ENCODE assay signal across 10 mouse cellular contexts in genomic region chr2:44999906-45000305, GRCm38 (mm10).
A peak's percentile ranks its signal among the peaks of the same experiment; 100 is the strongest.
DNase-seq lines count a peak whose midpoint lies in the region; TF ChIP-seq lines count a peak whose summit lies in the region.
"Had no signal": no experiment of that assay in that cellular context is flagged by ENCODE, and none has a peak within 500 bp of the region (broad histone marks: within the 10 kb centered on the region; RNA-seq: fewer than 3 reads in every experiment).

No protein-coding gene starts in this region.

- 0 out of 2 replicates have a peak overlapping the region, but pooled peaks have one; percentile 32 for H3K27ac ChIP-seq in cortical plate, adult 2 months (ENCODE audit: insufficient read depth, low read length)
- H3K27ac ChIP-seq: embryonic facial prominence, embryonic 15.5 days; limb, embryonic 13.5 days had no signal

- no peak overlapping the region for H3K4me3 ChIP-seq in cortical plate, adult 2 months (ENCODE audit: insufficient read depth, low read length)
- H3K4me3 ChIP-seq: embryonic facial prominence, embryonic 15.5 days; limb, embryonic 13.5 days had no signal

- peak; percentile 29 for DNase-seq in gastrocnemius, postnatal 14 days
- DNase-seq in gastrocnemius, postnatal 36 days: no peak
- peak; percentile 80 to 87 for DNase-seq in layer of hippocampus, adult 18-20 months (ENCODE audit: low spot score in 2 of 2)
- peak; percentile 56 for DNase-seq in mesoderm, embryonic 11.5 days (ENCODE audit: low read depth, low spot score)
- no peak for DNase-seq in Muller cell, postnatal 12 days (ENCODE audit: inconsistent ontology term)
- DNase-seq in c-Kit-positive CD71-positive TER-119-positive erythroid progenitor cells, embryonic 14.5 days (ENCODE audit: low spot score): no peak
- DNase-seq in urinary bladder, postnatal 10 days (ENCODE audit: low spot score): no peak

- H3K4me1 ChIP-seq in cortical plate, adult 2 months (ENCODE audit: control insufficient read depth, insufficient read depth, low read length): 0 out of 2 replicates have a peak, but pooled peaks cover 1% of the 10 kb centered on the region
- H3K4me1 ChIP-seq: embryonic facial prominence, embryonic 15.5 days had no signal

- no peak for TF ChIP-seq CTCF in cortical plate, adult 2 months (IDR thresholded peaks at IDR 0.05; ENCODE audit: extremely low read depth, insufficient read depth, low read length)

- intact Hi-C loops in gastrocnemius, postnatal 14 days (cut with DNase I; ENCODE audit: low total_unique reads): loop anchor here (10.0 kb wide), 1 partner anchor 85 kb away; no protein-coding TSS in a partner anchor
- intact Hi-C loops in gastrocnemius, postnatal 36 days (cut with DNase I): no loop called here

- TF ChIP-seq POLR2A in cortical plate, adult 2 months (IDR thresholded peaks at IDR 0.05; ENCODE audit: extremely low read depth, insufficient read depth, low read length): no peak

Comparison
In these comparisons a context has a peak if more than half of its experiments do, and no peak if none do; other contexts are left out.
1. DNase-seq: peak in gastrocnemius, postnatal 14 days (single experiment), layer of hippocampus, adult 18-20 months (2 of 2) and mesoderm, embryonic 11.5 days (single experiment); none in gastrocnemius, postnatal 36 days (0 of 2), Muller cell, postnatal 12 days (single experiment), c-Kit-positive CD71-positive TER-119-positive erythroid progenitor cells, embryonic 14.5 days (single experiment) and urinary bladder, postnatal 10 days (single experiment).